Mouse (Mus musculus): Measurements from ENCODE around the gene Arhgap30. TPM values are rescaled to one million over a fixed set of nuclear protein-coding genes. Genes with fewer than 3 reads are reported as not detected.

Arhgap30 gene
- total and polyA plus RNA-seq, 2 experiments from 2014 or later = 0.79 to 1.6 TPM

DNA sequence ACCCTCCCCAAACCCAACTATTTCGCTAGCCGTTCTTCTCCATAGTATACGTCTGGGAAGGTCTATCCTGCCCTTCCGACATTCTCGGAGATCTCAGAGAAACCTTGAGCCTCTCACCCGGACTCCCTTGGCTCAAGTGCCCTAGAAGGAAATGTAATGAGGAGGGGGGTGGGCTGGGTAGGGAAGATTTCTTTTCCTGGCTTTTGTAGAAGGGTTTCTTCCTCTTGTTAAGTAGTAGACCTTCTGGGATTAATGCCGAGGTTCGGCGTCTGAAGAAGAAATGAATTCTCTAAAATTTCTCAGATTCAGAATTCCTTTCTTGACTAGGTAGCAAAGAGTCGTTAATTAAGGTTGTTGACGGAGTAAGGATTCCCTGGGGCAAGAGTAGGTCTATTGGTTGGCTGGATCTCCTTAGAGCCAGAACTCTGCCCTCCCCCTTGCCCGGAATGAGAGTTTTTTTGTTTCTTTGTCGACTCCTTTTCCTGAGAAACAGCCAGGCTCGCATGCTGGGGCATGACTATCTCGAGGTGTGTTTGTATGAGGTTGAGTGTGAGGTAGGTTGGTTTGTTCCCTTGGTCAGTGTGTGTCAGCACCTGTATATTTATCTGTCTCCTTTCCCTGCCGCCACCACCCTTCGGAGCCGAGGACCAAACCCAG is 49.4 kb downstream of the Arhgap30 start:
- H3K27ac ChIP-seq (ENCODE audit: low read depth) = peak overlapping the region; percentile 88
- no peaks in the 10 kb centered on the region for H3K9me3 ChIP-seq (replicated peaks; ENCODE audit: control insufficient read depth, low read length)
- H3K4me2 ChIP-seq (ENCODE audit: low read depth, low read length) = peak overlapping the region; percentile 81
- WGBS = 2% methylated on average over 18 of the region's 18 CpGs
- H3K4me1 ChIP-seq (ENCODE audit: control insufficient read depth, insufficient read depth) = peaks cover 34% of the 10 kb centered on the region
- peak overlapping the region; percentile 80 for H3K9ac ChIP-seq (replicated peaks; ENCODE audit: low read depth, low read length)
- DNase-seq (ENCODE audit: low spot score) = no peak
- no peaks in the 10 kb centered on the region for H3K27me3 ChIP-seq (ENCODE audit: control insufficient read depth, insufficient read depth, low read length)
- peak overlapping the region; percentile 71 for H3K4me3 ChIP-seq (ENCODE audit: low read depth, low read length)
- TF ChIP-seq CTCF (IDR thresholded peaks at IDR 0.05; ENCODE audit: low read depth) (no peak), EP300 (IDR thresholded peaks at IDR 0.05; ENCODE audit: low read depth) (no peak)
- no peaks in the 10 kb centered on the region for H3K36me3 ChIP-seq (replicated peaks; ENCODE audit: control insufficient read depth, insufficient read depth, low read length)
- 0 out of 2 replicates have a peak, but pooled peaks have one; percentile 1 for ATAC-seq (ENCODE audit: insufficient read depth, low read depth)

DNA sequence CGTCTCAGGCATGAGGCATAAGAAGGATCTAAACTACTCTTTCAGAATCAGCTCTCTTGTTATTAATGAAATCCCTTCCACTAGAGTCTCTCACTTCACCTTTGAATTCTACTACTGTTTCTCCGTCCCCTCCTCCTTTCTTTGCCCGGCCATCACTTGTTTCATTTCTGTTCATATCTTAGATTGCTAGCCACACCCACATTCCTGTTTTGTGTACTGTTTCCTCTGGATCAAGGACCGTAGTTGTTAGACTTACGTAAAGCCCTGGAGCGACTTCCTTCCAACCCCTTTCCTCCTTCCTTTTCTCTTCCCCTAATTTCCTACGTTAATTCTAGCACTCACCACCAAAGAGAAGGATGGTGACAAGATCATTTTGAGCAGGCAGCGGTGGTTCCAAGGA is 50.3 kb downstream of the Arhgap30 start:
- ATAC-seq (ENCODE audit: insufficient read depth, low read depth) (no peak), DNase-seq (ENCODE audit: low spot score) (no peak)
- Histone ChIP-seq H3K9ac (replicated peaks; ENCODE audit: low read depth, low read length) (peak overlapping the region; percentile 80), H3K36me3 (replicated peaks; ENCODE audit: control insufficient read depth, insufficient read depth, low read length) (no peaks in the 10 kb centered on the region), H3K27ac (ENCODE audit: low read depth) (peak overlapping the region; percentile 88), H3K4me3 (ENCODE audit: low read depth, low read length) (peak overlapping the region; percentile 71), H3K4me1 (ENCODE audit: control insufficient read depth, insufficient read depth) (peaks cover 34% of the 10 kb centered on the region), H3K9me3 (replicated peaks; ENCODE audit: control insufficient read depth, low read length) (peaks cover 5% of the 10 kb centered on the region; the same call in 1 of the 2 replicates), H3K27me3 (ENCODE audit: control insufficient read depth, insufficient read depth, low read length) (no peaks in the 10 kb centered on the region), H3K4me2 (ENCODE audit: low read depth, low read length) (peak overlapping the region; percentile 81)
- TF ChIP-seq CTCF (IDR thresholded peaks at IDR 0.05; ENCODE audit: low read depth) = no peak
- TF ChIP-seq EP300 (IDR thresholded peaks at IDR 0.05; ENCODE audit: low read depth) = no peak
- WGBS = 14% methylated on average over 8 of the region's 8 CpGs

- peak overlapping the region; percentile 71 for H3K4me3 ChIP-seq (ENCODE audit: low read depth, low read length)
- H3K36me3 ChIP-seq (replicated peaks; ENCODE audit: control insufficient read depth, insufficient read depth, low read length) = no peaks in the 10 kb centered on the region
- DNase-seq (ENCODE audit: low spot score) = peak; percentile 71
- H3K4me2 ChIP-seq (ENCODE audit: low read depth, low read length) = peak overlapping the region; percentile 81
- peaks cover 34% of the 10 kb centered on the region for H3K4me1 ChIP-seq (ENCODE audit: control insufficient read depth, insufficient read depth)
- H3K27me3 ChIP-seq (ENCODE audit: control insufficient read depth, insufficient read depth, low read length) = no peaks in the 10 kb centered on the region
- TF ChIP-seq EP300 (IDR thresholded peaks at IDR 0.05; ENCODE audit: low read depth) (no peak), CTCF (IDR thresholded peaks at IDR 0.05; ENCODE audit: low read depth) (no peak)
- 15% methylated on average over 9 of the region's 9 CpGs for WGBS
- H3K9me3 ChIP-seq (replicated peaks; ENCODE audit: control insufficient read depth, low read length) = peaks cover 5% of the 10 kb centered on the region; the same call in 1 of the 2 replicates
- ATAC-seq (ENCODE audit: insufficient read depth, low read depth) = peak; percentile 67
- H3K27ac ChIP-seq (ENCODE audit: low read depth) = peak overlapping the region; percentile 88
- H3K9ac ChIP-seq (replicated peaks; ENCODE audit: low read depth, low read length) = peak overlapping the region; percentile 80
Observed at GRCm38 (mm10) chr1:171440025-171440725, 51.4 kb downstream of the Arhgap30 start.

GRCm38 (mm10) chr1:171441466-171442412 is 53.0 kb downstream of the Arhgap30 start:
- TF ChIP-seq EP300 (IDR thresholded peaks at IDR 0.05; ENCODE audit: low read depth) (no peak), CTCF (IDR thresholded peaks at IDR 0.05; ENCODE audit: low read depth) (no peak)
- DNase-seq (ENCODE audit: low spot score) = no peak
- Histone ChIP-seq H3K4me2 (ENCODE audit: low read depth, low read length) (peak overlapping the region; percentile 81), H3K9ac (replicated peaks; ENCODE audit: low read depth, low read length) (0 out of 2 replicates have a peak overlapping the region, but pooled peaks have one; percentile 26), H3K4me3 (ENCODE audit: low read depth, low read length) (peak overlapping the region; percentile 12; the same call in 1 of the 2 replicates), H3K4me1 (ENCODE audit: control insufficient read depth, insufficient read depth) (peaks cover 34% of the 10 kb centered on the region), H3K36me3 (replicated peaks; ENCODE audit: control insufficient read depth, insufficient read depth, low read length) (no peaks in the 10 kb centered on the region), H3K27ac (ENCODE audit: low read depth) (peak overlapping the region; percentile 88), H3K9me3 (replicated peaks; ENCODE audit: control insufficient read depth, low read length) (peaks cover 5% of the 10 kb centered on the region; the same call in 1 of the 2 replicates), H3K27me3 (ENCODE audit: control insufficient read depth, insufficient read depth, low read length) (no peaks in the 10 kb centered on the region)
- 40% methylated on average over 7 of the region's 7 CpGs for WGBS
- 0 out of 2 replicates have a peak, but pooled peaks have one; percentile 22 for ATAC-seq (ENCODE audit: insufficient read depth, low read depth)

- H3K9ac ChIP-seq (replicated peaks; ENCODE audit: low read depth, low read length) = no peak overlapping the region
- DNase-seq (ENCODE audit: low spot score) (no peak), ATAC-seq (ENCODE audit: insufficient read depth, low read depth) (no peak)
- H3K4me2 ChIP-seq (ENCODE audit: low read depth, low read length) = peak overlapping the region; percentile 81
- TF ChIP-seq EP300 (IDR thresholded peaks at IDR 0.05; ENCODE audit: low read depth) = no peak
- no peak for TF ChIP-seq CTCF (IDR thresholded peaks at IDR 0.05; ENCODE audit: low read depth)
- H3K4me1 ChIP-seq (ENCODE audit: control insufficient read depth, insufficient read depth) = peaks cover 38% of the 10 kb centered on the region
- peaks cover 5% of the 10 kb centered on the region; the same call in 1 of the 2 replicates for H3K9me3 ChIP-seq (replicated peaks; ENCODE audit: control insufficient read depth, low read length)
- 59% methylated on average over 8 of the region's 8 CpGs for WGBS
- no peaks in the 10 kb centered on the region for H3K27me3 ChIP-seq (ENCODE audit: control insufficient read depth, insufficient read depth, low read length)
- peak overlapping the region; percentile 12; the same call in 1 of the 2 replicates for H3K4me3 ChIP-seq (ENCODE audit: low read depth, low read length)
- peak overlapping the region; percentile 88 for H3K27ac ChIP-seq (ENCODE audit: low read depth)
- no peaks in the 10 kb centered on the region for H3K36me3 ChIP-seq (replicated peaks; ENCODE audit: control insufficient read depth, insufficient read depth, low read length)
Observed at GRCm38 (mm10) chr1:171442413-171442760, 53.6 kb downstream of the Arhgap30 start.

Data from heart, postnatal 0 days (tissue).